Mouse (Mus musculus) cerebellum, adult 18-20 months (tissue): ENCODE measurements around the gene Epn1.
A peak's percentile ranks its signal among the peaks of the same experiment; 100 is the strongest.

Experiments
- DNase-seq, 2 experiments: peaks; one replicate each; pipeline ENCODE4 v3.0.0; 2021

The Epn1 gene

DNA sequence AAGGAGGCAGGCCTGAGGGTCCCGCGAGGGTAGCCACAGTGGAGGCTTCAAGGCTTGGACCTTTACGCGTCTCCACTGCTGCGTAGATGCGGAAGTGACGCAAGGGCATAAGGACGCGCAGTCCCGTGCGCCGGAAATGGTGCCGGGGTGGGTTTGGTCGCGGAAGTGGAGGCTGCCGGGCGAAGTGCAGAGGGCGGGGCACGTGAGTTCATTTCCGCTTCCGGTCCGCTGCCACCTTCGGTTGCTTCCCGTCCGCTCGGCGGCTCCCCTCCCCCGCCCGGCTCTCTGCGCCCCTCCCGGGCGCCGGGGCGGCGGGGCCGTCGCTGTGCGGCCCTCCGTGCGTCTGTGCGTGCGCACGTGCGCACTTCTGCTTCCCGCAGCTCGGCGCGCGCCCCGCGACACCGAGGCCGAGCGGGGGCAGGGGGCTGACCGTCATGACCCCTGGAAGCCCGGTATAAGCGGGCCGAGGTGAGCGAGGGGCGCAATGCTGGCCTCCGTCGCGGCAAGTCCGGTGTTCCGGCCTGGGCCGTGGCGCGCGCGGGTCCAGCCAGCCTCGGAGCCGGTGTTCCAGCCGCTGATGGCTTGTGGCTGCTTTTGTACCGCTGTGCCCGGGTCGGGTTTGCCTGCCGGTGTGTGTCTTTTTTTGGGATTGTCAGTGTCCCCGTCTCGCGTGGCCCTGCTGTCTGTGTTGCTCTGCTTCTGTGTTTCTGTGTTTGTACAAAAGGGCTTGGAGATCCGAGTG is at the start of gene Epn1:
Epn1 (plus strand) TSS at position 226 of the 742 bp plus-strand sequence.
- DNase-seq: peak; percentile 97

DNA sequence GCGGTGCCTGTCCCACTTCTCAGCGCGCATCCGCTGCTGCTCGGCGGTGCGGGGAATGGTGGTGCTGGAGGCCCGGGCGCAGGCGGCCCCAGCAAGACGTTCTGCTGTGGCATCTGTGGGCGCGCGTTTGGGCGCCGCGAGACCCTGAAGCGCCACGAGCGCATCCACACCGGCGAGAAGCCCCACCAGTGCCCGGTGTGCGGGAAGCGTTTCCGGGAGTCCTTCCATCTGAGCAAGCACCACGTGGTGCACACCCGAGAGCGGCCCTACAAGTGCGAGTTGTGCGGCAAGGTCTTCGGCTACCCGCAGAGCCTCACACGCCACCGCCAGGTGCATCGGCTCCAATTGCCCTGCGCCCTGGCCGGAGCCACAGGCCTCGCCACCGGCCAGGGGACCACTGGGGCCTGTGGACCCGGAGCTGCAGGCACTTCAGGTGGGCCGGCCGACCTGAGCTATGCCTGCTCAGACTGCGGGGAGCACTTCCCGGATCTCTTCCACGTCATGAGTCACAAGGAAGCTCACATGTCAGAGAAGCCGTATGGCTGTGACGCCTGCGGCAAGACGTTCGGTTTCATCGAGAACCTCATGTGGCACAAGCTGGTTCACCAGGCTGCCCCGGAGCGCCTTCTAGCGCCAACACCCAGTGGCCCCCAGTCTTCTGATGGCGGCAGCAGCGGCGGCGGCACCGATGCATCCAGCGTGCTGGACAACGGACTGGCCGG is 49.3 kb upstream of the Epn1 start:
- DNase-seq: no peak

DNA sequence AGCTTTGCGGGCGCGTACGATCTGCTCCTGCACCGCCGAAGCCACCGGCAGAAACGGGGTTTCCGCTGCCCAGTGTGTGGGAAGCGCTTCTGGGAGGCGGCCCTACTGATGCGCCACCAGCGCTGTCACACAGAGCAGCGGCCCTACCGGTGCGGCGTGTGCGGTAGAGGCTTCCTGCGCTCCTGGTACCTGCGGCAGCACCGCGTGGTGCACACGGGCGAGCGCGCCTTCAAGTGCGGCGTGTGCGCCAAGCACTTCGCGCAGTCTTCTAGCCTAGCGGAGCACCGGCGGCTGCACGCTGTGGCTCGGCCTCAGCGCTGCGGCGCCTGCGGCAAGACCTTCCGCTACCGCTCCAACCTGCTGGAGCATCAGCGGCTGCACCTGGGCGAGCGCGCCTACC is 48.5 kb upstream of the Epn1 start:
- no peak for DNase-seq

DNA sequence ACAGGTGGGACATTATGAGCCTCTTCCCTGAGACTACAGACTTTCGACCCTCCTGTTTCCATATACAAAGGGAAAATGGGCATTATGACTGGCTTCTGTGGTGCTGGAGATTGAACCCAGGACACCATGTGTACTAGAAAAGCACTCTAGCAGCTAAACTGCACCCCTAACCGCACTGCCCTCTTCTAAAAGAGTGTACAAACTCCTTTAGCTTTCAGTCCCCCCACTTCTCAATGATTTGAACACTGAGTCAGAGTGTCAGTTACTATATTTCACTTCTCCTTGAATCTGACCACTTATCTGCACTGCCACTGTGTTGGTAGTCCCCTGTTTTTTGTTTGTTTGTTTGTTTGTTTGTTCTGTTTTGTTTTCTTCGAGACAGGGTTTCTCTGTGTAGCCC is 46.2 kb upstream of the Epn1 start, which contains the start of gene 4632433K11Rik:
4632433K11Rik (plus strand) TSS at position 301 of the 400 bp plus-strand sequence.
- no peak for DNase-seq

DNA sequence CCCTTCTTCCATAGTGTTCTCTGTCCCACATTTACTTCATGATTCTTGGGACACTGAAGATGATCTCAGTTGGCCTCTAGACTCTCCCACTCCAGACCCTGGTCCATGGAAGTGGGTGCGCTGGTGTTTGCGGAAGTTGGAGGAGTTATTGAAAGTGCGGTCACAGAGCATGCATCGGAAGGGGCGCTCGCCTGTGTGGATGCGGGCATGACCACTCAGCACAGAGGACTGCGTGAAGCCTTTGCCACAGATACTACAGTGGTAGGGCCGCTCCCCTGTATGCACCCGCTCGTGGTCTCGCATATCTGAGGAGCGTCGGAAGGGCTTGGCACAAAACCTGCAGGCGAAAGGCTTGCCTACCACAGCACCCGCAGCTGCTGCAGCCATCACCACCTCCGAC is 44.4 kb upstream of the Epn1 start:
- no peak for DNase-seq

DNA sequence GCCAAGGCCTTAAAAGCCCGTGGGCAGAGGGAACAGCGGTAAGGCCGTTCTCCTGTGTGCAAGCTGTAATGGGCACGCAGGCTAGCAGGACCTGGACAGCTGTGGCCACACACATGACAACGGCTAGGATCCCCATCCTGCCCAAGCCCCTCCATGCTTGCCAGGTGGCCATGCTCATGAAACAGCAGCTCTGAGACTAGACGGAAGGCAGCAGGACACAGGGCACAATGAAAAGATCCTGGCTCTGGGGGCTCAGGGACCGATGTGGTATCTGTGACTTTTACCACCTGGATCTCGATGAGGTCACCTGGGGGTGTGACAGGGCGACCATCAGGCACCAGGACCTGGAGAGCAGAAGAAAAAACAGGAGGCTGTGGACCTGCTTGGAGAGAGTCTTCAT is 43.9 kb upstream of the Epn1 start:
- no peak for DNase-seq

DNA sequence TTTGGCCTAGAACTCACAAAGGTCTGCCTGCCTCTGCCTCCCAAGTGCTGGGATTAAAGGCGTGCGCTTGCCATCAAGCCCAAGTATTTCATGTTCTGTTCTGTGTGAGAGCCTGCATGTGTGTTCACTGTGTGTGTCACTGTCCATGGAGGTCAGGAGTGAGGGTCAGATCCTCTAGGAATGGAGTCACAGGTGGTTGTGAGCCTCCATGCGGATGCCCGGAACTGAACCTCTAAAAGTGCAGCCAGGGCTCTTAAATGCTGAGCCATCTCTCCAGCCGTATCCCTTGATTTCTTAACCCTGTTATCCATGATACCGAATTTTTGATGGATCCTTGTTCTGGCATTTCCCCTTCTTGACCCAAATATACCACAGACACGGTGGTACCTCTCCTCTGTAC is 43.0 kb upstream of the Epn1 start:
- no peak for DNase-seq

DNA sequence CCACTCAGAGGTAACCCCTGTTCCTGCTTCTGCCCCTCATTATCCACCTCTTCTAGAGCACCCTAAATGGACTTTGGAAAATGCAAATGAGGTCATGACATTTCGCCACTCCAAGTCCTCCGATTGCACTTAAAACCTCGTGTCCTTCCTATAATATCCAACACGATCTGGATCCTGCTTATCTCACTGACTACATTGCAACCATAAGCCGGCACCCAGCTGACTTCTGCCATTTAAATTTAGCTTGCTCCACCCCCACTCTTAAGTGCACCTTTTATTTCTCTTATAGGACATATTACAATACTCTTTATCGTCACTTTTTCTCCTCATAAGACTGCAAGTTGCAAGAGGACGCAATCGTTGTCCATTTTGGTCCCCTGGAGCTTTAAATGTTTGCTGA is 42.6 kb upstream of the Epn1 start:
- DNase-seq: no peak

DNA sequence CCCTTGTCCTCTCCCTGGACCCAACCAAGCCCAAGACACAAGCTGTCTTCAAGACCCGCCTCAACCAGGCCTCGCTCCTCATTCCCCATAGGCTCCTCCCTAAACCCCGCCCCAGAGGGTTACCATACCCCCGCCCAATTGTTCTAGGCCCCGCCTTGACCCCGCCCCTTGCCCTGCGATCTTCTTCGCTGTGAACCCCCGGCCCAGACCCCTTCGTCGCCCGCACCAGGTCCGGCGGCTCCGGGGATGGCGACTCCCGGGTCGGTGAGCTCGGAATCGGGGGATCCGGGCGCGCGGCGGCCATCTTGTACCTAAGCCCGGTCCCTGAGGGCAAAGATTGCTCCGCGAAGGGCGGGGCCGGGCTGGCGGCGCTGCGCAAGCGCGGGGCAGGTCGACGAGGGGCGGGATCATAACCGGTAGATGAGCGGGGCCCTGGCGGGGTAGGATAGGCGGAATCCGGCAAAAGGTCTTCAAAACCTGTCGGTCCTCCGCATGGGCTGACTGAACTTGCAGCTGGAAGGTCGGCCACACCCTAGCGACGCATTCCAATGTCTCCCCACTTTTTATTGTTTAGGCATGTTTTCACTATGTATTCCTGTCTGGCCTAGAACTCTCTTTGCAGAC is 41.8 kb upstream of the Epn1 start, which contains the start of gene Zfp784:
Zfp784 (minus strand) TSS at position 338 of the 624 bp plus-strand sequence.
- DNase-seq: peak; percentile 94 to 95

DNA sequence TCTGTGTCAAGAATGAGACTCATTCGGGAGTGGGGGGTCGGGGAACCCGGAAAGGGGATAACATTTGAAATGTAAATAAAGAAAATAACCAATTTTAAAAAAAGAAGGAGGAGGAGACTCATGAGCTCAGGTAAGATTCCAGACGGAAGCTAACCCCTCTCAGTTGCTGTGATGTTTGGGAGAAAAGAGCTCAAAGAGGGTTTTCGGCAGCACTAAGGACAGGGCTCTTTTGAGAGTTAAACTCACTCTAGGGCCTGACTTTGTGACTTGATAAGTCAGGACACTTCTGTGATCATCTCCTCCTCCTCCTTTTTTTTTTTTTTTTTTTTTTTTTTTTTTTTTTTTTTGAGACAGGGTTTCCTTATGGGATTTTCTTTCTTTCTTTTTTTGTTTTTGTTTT is 41.1 kb upstream of the Epn1 start:
- DNase-seq: no peak

DNA sequence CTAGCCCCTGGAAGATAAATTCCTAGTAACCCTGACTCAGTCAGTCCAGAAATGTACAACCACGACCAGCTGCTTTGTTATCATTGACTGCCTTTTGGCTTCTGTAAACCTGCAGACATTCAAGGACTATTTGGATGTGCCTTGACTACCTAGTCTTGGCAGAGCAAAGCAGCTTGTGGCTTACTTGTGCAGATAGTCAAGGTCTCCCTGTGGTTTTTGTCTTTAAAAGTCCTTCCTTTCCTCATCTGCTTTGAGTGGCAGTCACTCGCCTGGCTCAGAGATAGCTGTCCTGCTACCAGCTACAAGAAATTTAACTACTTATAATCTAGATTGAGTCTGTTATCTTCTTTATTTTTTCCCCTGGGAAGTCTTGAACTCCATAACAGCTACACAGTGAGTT is 35.1 kb upstream of the Epn1 start:
- DNase-seq: no peak

DNA sequence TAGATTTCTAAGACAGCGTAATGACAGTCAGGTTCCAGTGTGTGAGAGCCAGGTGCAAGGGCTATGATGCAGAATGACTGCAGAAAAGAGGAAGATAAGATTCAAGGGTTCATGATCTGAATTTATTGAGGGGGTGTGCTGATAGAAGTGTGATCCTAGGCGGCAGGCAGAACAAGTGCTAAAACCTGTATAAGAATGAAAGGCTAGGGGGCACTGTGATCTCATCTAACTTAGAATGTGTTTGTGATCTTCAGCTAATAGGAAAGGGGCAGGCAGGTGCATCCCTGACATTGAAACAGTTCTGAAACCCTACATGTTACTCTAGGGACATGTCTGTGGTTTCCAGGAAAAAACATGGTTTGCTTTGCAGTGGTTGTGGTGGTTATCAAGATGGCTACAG is 33.9 kb upstream of the Epn1 start:
- no peak for DNase-seq

DNA sequence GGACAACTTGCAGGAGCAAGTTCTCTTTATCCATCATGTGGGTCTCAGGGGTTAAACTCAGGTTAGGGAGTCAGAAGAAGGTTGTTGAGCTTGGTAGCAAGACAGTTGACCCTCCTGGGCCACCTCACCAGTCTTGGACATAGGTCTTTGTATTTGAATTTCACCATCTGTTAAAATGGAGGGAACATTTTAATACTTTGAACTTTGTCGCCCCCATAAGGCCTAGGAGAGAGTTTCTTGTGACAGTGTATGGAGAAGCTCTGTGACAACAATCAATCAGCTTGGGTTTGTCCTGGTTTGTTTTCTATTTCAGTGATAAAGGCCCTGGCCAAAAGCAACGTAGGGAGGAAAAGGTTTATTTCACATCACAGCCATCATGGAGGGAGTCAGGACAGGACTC is 32.7 kb upstream of the Epn1 start:
- peak in 1 of 2 experiments; percentile 50 for DNase-seq

DNA sequence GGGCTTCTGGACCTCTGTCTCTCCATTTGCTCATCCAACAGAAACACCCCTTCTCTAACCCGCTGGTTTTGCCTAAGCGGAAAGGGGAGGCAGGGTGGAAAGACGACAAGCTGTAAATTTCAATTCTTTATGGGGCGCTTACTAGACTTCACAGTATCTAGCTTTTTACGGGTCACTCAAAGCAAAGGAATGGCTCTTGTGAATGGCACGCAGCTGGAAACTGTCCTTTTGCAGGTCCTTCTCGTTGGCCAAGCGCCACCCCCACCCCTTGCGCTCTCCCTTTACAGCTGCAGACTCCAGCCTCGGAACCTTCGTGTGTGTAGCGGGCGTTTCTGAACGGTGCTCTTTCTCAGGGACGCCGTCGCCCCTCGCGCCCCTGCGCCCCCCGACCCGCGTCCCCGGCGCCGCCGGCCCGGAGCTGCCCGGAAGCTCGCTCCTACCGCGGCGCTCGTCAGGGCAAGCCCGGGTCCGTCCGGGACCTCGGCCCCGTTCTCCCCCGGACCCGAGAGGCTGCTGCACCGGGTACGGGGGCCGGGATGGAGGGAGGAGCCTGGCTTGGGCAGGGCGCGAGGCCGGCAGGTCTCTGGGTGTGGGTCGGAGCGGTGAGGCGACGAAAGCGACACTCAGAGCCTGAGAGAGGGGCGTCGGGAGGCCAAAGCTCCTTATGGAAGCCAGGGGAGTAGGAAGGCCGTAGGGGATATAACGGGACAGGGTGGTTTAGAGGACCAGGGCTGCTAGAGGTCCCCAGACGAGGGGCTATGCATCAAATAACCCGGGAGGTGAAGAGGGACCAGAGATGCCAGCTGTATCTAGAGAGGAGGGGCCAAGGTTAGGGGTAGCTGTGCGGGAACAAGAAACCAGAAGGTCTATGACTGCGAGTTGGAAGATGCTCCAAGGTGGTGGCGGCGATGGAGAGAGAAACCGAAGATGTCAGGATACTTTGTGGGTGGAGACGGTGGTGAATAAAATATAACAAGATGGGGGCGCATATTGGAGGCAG is 28.5 kb upstream of the Epn1 start, which contains the start of gene Zfp580:
Zfp580 (plus strand) TSS at position 346 of the 1,000 bp plus-strand sequence.
- peak; percentile 77 to 90 for DNase-seq

DNA sequence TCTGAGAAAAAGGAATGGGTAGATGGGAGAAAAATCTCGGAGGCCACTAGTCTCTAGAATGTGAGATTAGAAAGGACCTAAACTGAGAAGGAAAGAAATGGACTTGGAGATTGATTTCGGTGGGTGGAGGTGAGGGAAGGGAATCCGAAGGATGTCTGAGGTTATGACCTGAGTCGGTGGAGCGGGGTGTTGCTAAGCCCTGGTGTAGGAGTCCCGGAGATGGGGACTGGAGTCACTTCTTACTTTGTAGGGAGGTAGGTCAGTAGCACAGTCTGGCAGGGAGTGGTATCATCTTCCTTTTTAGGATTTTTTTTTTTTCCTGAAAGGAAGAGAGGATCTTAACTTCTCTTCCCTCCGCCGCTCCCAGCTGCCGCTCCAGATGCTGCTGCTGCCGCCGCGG is 27.6 kb upstream of the Epn1 start:
- peak in 1 of 2 experiments; percentile 35 for DNase-seq

DNA sequence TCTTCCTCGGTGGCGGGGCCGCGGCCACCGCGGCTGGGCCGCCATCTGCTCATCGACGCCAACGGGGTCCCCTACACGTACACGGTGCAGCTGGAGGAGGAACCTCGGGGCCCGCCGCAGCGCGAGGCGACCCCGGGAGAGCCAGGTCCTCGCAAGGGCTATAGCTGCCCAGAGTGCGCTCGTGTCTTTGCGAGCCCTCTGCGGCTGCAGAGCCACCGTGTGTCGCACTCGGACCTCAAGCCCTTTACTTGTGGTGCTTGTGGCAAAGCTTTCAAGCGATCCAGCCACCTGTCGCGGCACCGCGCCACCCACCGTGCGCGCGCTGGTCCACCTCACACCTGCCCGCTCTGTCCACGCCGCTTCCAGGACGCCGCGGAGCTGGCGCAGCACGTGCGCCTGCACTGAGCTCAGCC is 27.1 kb upstream of the Epn1 start:
- peak in 1 of 2 experiments; percentile 56 for DNase-seq

DNA sequence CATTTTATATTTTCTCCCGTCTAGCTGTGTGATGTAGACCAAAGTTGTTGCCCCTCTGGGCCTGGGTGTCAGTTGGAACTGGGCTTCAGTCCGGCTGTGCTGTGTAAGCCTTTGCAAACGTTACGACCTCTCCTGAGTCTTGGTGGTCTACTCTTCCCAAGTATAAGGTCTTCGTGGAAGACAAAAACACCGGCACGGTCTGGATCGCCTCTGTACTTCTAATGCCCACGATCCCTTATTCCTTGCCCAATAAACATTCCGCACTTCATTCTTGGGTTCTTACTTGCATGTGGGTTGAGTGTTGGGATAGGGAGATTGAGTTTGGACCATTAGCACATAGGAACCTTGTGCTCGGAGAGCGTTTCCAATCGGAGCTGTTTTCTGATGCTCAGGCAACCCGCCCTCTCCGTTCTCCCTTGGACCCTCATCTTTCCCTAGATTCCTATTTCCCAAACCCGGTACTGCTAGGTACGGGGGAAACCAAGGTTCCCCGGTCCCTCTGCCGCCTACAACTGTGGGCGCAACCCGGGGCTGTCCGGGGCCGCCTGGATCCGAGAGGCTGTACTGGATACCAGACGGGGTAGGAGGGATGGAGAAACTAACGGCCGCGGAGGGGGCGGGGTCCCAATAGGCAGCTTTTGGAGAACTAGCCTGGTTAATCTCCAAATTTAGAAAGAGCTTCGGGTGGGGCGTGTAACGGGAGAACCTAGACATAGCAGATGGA is 26.4 kb upstream of the Epn1 start:
- DNase-seq: peak in 1 of 2 experiments; percentile 57

DNA sequence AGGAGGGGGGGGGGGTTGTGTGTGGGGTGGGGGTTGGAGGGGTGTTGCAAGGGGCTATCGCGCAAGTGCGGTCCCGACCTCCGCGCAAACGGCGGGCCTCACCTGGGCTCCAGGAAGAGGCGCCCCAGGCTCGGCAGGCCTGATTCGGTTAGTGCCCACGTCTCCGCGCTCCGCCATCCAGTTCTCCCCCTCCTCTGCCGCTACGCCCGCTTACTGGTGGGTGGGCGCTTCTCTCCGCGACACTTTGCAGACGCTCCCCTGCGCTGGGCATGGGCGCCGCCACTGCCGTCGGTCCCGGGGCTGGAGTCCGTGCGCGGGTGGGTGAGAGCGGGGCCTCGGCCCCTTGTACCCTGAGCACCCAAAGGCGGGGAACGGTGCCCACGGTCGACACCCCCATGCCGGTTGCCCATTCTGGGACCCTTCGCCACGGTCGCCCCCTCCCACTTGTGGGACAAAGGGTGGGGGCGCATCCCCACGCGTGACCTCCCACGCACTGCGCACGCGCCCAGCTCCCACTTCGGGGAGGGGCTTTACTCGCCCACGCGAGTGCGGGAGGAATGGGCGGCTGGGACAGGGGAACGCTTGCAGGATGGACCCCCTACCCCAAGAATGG is 23.3 kb upstream of the Epn1 start:
- DNase-seq: peak; percentile 59 to 73

DNA sequence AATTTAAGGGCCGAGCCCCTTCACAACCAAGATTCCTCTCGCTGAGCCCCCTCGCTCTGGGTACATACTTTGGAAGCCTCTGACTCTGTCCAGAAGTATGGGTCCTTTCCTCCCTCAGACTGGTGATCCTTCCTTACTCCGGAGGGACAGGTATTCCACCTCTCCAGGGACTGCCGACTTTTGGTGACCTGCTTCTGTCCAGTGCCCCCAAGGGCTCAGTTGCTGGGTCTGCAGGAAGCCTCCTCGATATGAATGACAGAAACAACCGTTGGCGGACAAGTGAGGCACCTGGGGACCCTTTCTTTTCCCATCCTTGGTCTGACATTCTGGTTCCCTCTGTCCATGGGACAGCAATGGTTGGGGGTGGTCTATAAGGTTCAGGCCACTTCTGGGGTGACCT is 22.7 kb upstream of the Epn1 start:
- peak in 1 of 2 experiments; percentile 30 for DNase-seq

DNA sequence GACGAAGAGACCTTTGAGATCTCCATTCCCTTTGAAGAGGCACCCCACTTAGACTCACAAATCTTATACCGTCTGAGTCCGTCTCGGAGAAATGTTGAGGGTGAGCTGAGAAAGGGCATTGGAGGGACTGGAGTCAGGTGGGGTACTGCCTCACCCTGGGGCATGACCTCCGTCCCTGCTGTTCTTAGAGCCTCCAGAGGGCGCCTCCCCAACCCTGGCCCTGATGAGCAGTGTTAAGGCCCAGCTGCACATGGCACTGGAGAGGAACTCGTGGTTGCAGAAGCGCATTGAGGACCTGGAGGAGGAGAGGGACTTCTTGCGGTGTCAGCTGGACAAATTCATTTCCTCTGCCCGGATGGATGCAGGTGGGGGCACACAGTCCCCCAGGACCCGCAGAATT is 22.2 kb upstream of the Epn1 start:
- DNase-seq: peak in 1 of 2 experiments; percentile 36

DNA sequence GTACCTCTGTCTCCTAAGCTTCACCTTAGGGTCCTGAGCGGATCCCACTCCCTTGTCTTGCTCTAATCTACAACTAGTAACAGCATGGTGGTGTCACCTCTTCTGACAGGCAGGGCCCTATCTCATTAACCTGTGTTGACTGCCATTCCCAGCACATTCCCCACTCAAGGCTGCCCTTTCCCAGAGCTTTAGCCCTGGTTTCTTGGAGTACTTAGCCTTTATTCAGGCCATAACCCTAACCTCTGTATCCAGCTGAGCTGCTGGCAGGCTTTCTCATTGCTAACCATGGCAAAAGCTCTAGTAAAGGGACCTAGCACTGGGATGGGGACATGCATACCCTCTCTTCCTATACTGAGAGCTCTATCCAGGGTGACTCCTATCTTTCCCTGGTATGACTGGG is 21.4 kb upstream of the Epn1 start:
- DNase-seq: no peak
